Mouse (Mus musculus): ENCODE results near the gene Twist2.

DNA sequence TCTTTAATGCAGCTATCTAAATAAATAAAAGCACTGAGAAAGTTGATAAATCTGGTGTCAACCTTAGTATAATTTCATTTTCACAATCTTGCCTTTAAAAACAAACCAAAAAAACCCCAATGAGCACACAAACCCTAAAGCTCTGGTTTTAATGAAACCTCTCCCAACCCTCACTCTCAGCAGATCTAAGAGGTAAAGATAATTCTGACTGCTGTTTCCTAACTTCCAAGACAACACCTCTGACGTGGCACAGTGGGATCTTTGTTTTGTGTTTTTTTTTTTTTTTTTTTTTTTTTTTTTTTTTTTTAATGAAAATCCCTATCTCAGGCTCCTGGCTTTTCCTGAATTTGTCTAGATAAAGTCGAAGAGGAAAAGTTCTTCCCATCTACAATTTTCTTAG lies 43.1 kb upstream of the Twist2 start:
- TF ChIP-seq CTCF (IDR thresholded peaks at IDR 0.05; ENCODE audit: low read depth) (no peak), EP300 (IDR thresholded peaks at IDR 0.05; ENCODE audit: low read depth) (no peak)
